Mouse (Mus musculus) embryonic facial prominence, embryonic 11.5 days (tissue): Measurements from ENCODE around the gene Prrc2b. TPM values are rescaled to one million over a fixed set of nuclear protein-coding genes. Genes with fewer than 3 reads are reported as not detected.

Experiments used
- ATAC-seq: fragments of 200-750 bp; cut with Nextera tagmentation; replicated peaks from 2 replicates; pipeline ENCODE4 v1.8.0; 2017; ENCODE audit warnings: low read depth; ENCODE audit not compliant: insufficient number of reproducible peaks, low FRiP score, low TSS enrichment
- DNase-seq: peaks from one replicate; pipeline ENCODE4 v3.0.0-alpha.2; 2015; ENCODE audit warnings: low spot score
- H3K27ac ChIP-seq: fragments of 300-500 bp; sonication (generic); replicated peaks from 2 replicates; pipeline ENCODE4 v1.5.1; 2014; ENCODE audit warnings: mild to moderate bottlenecking, low read depth, low read length, control low read depth
- H3K27me3 ChIP-seq: fragments of 300-500 bp; sonication (generic); 2 replicates; pipeline ENCODE4 v1.6.1; 2014; ENCODE audit warnings: mild to moderate bottlenecking, low read length, moderate library complexity, mixed read lengths; ENCODE audit not compliant: control insufficient read depth, insufficient read depth
- H3K36me3 ChIP-seq: fragments of 300-500 bp; sonication (generic); replicated peaks from 2 replicates; pipeline ENCODE4 v1.6.1; 2014; ENCODE audit warnings: low read depth, mild to moderate bottlenecking, low read length, moderate library complexity, mixed read lengths; ENCODE audit not compliant: control insufficient read depth, insufficient read depth
- H3K4me1 ChIP-seq: fragments of 300-500 bp; sonication (generic); 2 replicates; pipeline ENCODE4 v1.6.1; 2014; ENCODE audit warnings: low read length, mixed read lengths; ENCODE audit not compliant: control insufficient read depth, insufficient read depth
- H3K4me2 ChIP-seq: fragments of 300-500 bp; sonication (generic); 2 replicates; pipeline ENCODE4 v1.6.1; 2014; ENCODE audit warnings: low read depth, mild to moderate bottlenecking, control low read depth, low read length, moderate library complexity
- H3K4me3 ChIP-seq: fragments of 300-500 bp; sonication (generic); 2 replicates; pipeline ENCODE4 v1.5.1; 2014; ENCODE audit warnings: low read depth, low read length, control low read depth
- H3K9ac ChIP-seq: fragments of 300-500 bp; sonication (generic); replicated peaks from 2 replicates; pipeline ENCODE4 v1.6.1; 2014; ENCODE audit warnings: mild to moderate bottlenecking, control low read depth, low read length
- H3K9me3 ChIP-seq: fragments of 300-500 bp; sonication (generic); replicated peaks from 2 replicates; pipeline ENCODE4 v1.6.1; 2016; ENCODE audit warnings: mild to moderate bottlenecking, low read length, inconsistent platforms, mixed read lengths; ENCODE audit not compliant: control insufficient read depth
- WGBS: fragments of 180-500 bp; shearing (Covaris S2); extraction: QIAGEN DNeasy Blood & Tissue Kit; methylation state at CpG from one replicate; pipeline ENCODE4 v1.1.7; 2014; 5-methylcytosine and 5-hydroxymethylcytosine counted together
- polyA plus RNA-seq: library from polyadenylated mRNA; unstranded; fragments of >200 nt; fragmentation: Nextera tagmentation; extraction: Ambion mirVana; gene quantifications from 2 replicates; pipeline ENCODE4 v1.2.1, GENCODE M21; 2014

Prrc2b gene
- polyA plus RNA-seq, 1 experiment from 2014 or later = 46.2 TPM

- Histone ChIP-seq H3K36me3 (no peaks in the 10 kb centered on the region; the same call in 1 of the 2 replicates), H3K27ac (no peak overlapping the region), H3K9me3 (no peaks in the 10 kb centered on the region), H3K4me1 (peaks cover 4% of the 10 kb centered on the region; the same call in 1 of the 2 replicates), H3K4me3 (peak overlapping the region; percentile 74), H3K4me2 (peak overlapping the region; percentile 57), H3K9ac (peak overlapping the region; percentile 79), H3K27me3 (no peaks in the 10 kb centered on the region)
- 59% methylated on average over 6 of the region's 6 CpGs for WGBS
- DNase-seq (no peak), ATAC-seq (0 out of 2 replicates have a peak, but pooled peaks have one; percentile 10)
These were observed 108.1 kb downstream of the Prrc2b start for GRCm38 (mm10) chr2:32258887-32259533.

DNA sequence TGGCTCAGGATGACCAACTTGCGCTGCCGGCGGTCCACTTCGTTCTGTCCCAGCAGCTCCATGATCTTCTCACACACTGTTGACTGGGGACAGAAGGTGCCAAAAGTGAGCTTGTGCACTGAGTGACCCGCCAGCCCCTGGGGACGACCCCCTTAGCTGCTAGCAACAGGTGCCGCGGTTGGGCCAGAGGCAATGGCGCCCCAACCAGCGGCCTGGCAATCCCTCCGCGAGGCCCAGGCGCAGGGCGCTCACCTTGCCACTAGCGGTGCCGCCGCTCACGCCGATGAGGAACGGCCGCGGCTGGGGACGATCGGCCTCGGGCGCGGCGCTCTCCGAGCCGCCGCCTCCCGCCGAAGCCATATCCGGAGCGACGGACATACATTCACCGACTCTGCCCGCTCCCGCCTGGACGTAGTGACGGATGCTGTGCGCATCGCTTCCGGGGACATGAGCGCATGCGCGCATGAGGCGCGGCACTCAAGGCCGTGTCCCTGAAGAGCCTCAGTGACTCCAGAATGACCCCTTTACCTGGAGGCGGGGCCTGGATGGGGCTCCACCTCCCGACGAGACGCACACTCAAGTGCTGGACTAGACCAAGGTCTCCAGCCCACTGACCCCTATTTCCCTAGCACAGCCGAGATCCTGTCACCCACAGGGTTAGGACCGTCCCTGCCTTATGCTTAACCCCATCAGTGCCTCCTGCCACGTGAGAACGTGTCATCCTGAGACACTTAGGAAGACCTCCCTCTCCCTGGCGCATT is 109.0 kb downstream of the Prrc2b start, which contains the start of gene Uck1:
TSS of gene Uck1 (minus strand) at position 503 of the 761 bp plus-strand sequence.
- no peaks in the 10 kb centered on the region for H3K27me3 ChIP-seq
- WGBS = 2% methylated on average over 48 of the region's 59 CpGs
- H3K9me3 ChIP-seq = no peaks in the 10 kb centered on the region
- peak within 1 kb of the TSS; percentile 79 for H3K9ac ChIP-seq
- ATAC-seq (peak; percentile 82), DNase-seq (peak; percentile 92)
- peaks cover 4% of the 10 kb centered on the region; the same call in 1 of the 2 replicates for H3K4me1 ChIP-seq
- H3K36me3 ChIP-seq = no peaks in the 10 kb centered on the region; the same call in 1 of the 2 replicates
- peak within 1 kb of the TSS; percentile 57 for H3K4me2 ChIP-seq
- H3K27ac ChIP-seq = 0 out of 2 replicates have a peak within 1 kb of the TSS, but pooled peaks have one; percentile 6
- H3K4me3 ChIP-seq = peak within 1 kb of the TSS; percentile 74

- Histone ChIP-seq H3K27me3 (no peaks in the 10 kb centered on the region), H3K9me3 (no peaks in the 10 kb centered on the region), H3K4me3 (no peak overlapping the region), H3K9ac (no peak overlapping the region), H3K4me2 (no peak overlapping the region), H3K36me3 (no peaks in the 10 kb centered on the region; the same call in 1 of the 2 replicates), H3K27ac (no peak overlapping the region), H3K4me1 (peaks cover 4% of the 10 kb centered on the region; the same call in 1 of the 2 replicates)
- ATAC-seq (no peak), DNase-seq (peak; percentile 56)
- 34% methylated on average over 4 of the region's 4 CpGs for WGBS
These were observed 109.8 kb downstream of the Prrc2b start for GRCm38 (mm10) chr2:32260635-32261034.

- H3K9ac ChIP-seq = no peak overlapping the region
- no peaks in the 10 kb centered on the region for H3K27me3 ChIP-seq
- no peak overlapping the region for H3K27ac ChIP-seq
- H3K36me3 ChIP-seq = no peaks in the 10 kb centered on the region; the same call in none of the 2 replicates
- DNase-seq = no peak
- H3K4me2 ChIP-seq = no peak overlapping the region
- ATAC-seq = no peak
- H3K4me1 ChIP-seq = no peaks in the 10 kb centered on the region
- no peaks in the 10 kb centered on the region for H3K9me3 ChIP-seq
- 77% methylated on average over 3 of the region's 3 CpGs for WGBS
- no peak overlapping the region for H3K4me3 ChIP-seq
These were observed 124.9 kb downstream of the Prrc2b start for GRCm38 (mm10) chr2:32275823-32276222.

- WGBS = 93% methylated on average over 2 of the region's 2 CpGs
- ATAC-seq = no peak
These were observed 131.4 kb downstream of the Prrc2b start for GRCm38 (mm10) chr2:32282289-32282688.

DNA sequence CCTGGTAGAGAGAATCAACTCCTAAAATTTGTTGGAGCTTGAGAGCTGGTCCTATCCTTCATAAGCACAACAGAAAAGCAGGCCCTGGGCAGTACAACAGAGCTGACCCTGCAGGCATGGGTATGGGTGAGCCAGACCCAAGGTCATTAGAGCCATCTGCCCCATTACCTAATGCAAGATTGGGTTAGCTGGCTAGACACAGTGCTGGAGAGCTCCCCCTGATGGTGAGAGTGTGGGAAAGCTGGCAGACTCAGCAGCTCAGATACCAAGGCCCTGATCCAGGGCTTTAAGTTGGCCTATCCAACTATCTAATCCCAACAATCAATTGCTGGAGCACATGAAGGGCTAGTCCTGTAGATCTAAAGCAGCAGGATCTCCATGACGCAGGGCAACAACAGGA is 131.8 kb downstream of the Prrc2b start:
- H3K4me2 ChIP-seq = no peak overlapping the region
- WGBS = 73% methylated on average over 1 of the region's 1 CpGs
- H3K27ac ChIP-seq = no peak overlapping the region; the same call in 1 of the 2 replicates
- no peak for ATAC-seq
- no peaks in the 10 kb centered on the region; the same call in 1 of the 2 replicates for H3K4me1 ChIP-seq
- no peaks in the 10 kb centered on the region for H3K9me3 ChIP-seq
- H3K4me3 ChIP-seq = no peak overlapping the region
- H3K27me3 ChIP-seq = no peaks in the 10 kb centered on the region
- peak; percentile 58 for DNase-seq
- no peaks in the 10 kb centered on the region; the same call in none of the 2 replicates for H3K36me3 ChIP-seq
- no peak overlapping the region for H3K9ac ChIP-seq

More at GRCm38 (mm10) chr2:32282289-32282688, 131.4 kb downstream of the Prrc2b start:
- Histone ChIP-seq H3K27me3 (no peaks in the 10 kb centered on the region), H3K9ac (no peak overlapping the region), H3K9me3 (no peaks in the 10 kb centered on the region), H3K4me2 (no peak overlapping the region), H3K36me3 (no peaks in the 10 kb centered on the region; the same call in none of the 2 replicates), H3K4me1 (no peaks in the 10 kb centered on the region; the same call in 1 of the 2 replicates), H3K27ac (no peak overlapping the region; the same call in 1 of the 2 replicates), H3K4me3 (no peak overlapping the region)
- no peak for DNase-seq

- H3K4me1 ChIP-seq = no peaks in the 10 kb centered on the region; the same call in 1 of the 2 replicates
- H3K9me3 ChIP-seq = no peaks in the 10 kb centered on the region
- DNase-seq = no peak
- no peaks in the 10 kb centered on the region; the same call in none of the 2 replicates for H3K36me3 ChIP-seq
- H3K4me3 ChIP-seq = no peak overlapping the region
- H3K27me3 ChIP-seq = no peaks in the 10 kb centered on the region
- ATAC-seq = no peak
- no peak overlapping the region for H3K9ac ChIP-seq
- H3K27ac ChIP-seq = no peak overlapping the region
- H3K4me2 ChIP-seq = no peak overlapping the region
- 89% methylated on average over 3 of the region's 3 CpGs for WGBS
These were observed 133.1 kb downstream of the Prrc2b start for GRCm38 (mm10) chr2:32283986-32284385.
